Mouse (Mus musculus) splenic B cell, adult 2 months (primary cell): ENCODE results near the gene Trappc13.
A peak's percentile ranks its signal among the peaks of the same experiment; 100 is the strongest.
"Not testable (repeated sequence)": the region's sequence is repeated elsewhere in the genome, so short reads cannot be mapped to it uniquely, and the experiment has no call there.

Source experiments
- DNase-seq: peaks from one replicate; pipeline ENCODE4 v3.0.0-alpha.2; 2011; ENCODE audit warnings: low read depth, low spot score
- H3K27me3 ChIP-seq: 2 replicates; pipeline ENCODE4 v1.6.1; 2012; ENCODE audit warnings: mild to moderate bottlenecking, low read length, moderate library complexity, mixed read lengths; ENCODE audit not compliant: control insufficient read depth, poor library complexity, insufficient read depth, severe bottlenecking
- H3K36me3 ChIP-seq: 2 replicates; pipeline ENCODE4 v1.6.1; 2012; ENCODE audit warnings: mild to moderate bottlenecking, low read length, moderate library complexity, mixed read lengths; ENCODE audit not compliant: control insufficient read depth, poor library complexity, insufficient read depth, severe bottlenecking

Gene Trappc13

DNA sequence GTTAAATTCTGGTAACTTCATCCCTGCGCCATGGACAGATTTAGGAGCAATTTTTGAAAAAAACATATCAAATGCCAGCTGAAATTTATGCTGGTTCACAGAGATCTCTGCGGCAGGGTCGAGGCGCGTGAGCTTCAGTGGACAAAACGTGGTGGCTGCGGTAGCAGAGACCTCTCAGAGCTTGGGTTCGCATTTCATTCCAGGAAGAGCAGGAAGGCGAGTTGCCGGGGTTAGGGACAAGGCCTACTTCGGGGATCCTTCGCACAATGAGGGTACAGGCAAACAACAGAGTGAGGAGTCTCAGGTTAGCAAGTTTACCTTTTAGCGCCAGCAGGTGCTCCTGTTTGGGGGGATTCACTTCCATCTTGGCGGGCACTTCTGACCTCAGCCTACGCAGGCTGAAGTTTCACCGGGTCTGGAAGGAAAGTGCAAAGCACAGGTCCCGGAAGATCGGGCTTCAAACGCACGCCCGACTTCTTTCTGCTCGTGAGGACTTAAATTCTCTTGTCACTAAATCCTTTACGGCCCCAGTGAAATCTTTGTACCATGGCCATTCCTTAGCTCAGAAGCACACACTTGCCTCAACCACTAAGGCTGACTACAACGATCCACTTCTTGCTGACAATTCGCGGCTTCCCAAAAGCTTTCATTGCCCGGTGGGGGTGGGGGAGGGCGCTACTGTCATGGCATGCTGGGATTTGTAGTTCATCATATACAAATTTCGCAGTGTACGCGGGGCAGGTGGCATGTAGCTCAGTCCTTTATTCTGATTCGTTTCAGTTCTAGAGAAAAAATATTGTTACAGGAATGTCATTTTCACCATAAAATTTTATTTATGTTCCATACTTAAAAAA, at the start of gene Trappc13:
Gene Trappc13, minus strand, starts transcription at position 674 of the 854 bp plus-strand sequence.
- DNase-seq: no peak
- H3K27me3 ChIP-seq: no peaks in the 10 kb centered on the region
- 0 out of 2 replicates have a peak, but pooled peaks cover 3% of the 10 kb centered on the region for H3K36me3 ChIP-seq

DNA sequence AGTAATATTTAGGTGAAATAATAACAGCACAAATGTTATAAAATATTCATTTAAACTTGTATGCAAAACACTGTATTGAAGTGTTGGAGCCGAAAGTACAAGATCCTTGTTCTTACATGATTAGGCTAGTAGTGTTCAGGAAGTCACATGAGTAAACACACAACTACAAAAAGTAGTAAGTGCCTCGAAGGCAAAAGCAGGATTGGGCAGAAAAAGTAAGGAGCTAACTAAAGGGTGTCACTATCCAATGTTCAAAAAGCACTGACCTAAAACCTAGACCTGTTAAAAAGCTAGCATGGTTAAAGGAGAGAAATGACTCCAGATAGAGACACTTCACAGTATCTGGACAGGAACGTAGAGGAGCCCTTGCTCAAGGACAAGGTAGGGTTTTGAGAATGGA, 49.2 kb upstream of the Trappc13 start:
- DNase-seq: peak; percentile 7
- Histone ChIP-seq H3K27me3 (no peaks in the 10 kb centered on the region), H3K36me3 (0 out of 2 replicates have a peak, but pooled peaks cover 1% of the 10 kb centered on the region)

DNA sequence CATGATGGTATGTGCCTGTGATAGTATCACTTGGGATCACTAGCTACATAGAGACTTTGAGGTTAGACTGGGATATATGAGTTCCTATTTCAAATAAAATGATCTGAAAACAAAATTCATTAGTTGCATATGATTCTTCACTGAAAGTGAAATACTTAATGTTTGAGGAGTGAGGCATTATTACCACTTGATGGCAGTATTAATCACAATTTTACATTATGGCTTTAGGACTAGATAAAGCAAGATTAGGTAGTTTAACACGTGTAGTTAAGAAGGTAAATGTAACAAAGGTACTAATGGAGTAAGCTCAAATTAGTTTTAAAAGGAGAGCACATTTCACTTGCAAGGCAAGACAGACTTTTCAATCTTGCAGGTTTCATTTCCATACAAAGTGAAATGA, 26.0 kb upstream of the Trappc13 start:
- H3K36me3 ChIP-seq: no peaks in the 10 kb centered on the region
- H3K27me3 ChIP-seq: no peaks in the 10 kb centered on the region
- peak; percentile 15 for DNase-seq

DNA sequence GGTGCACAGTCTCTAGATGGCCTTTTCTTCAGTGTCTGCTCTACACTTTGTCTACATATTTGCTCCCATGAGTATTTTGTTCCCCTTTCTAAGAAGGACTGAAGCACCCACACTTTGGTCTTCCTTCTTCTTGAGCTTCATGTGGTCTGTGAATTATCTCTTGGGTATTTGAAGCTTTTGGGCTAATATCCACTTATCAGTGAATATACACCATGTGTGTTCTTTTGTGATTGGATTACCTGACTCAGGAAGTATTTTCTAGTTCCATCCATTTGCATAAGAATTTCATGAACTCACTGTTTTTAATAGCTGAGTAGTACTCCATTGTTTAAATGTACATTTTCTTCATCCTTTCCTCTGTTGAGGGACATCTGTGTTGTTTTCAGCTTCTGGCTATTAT, 17.6 kb upstream of the Trappc13 start:
- H3K27me3 ChIP-seq, H3K36me3 ChIP-seq, DNase-seq: not testable (repeated sequence)

DNA sequence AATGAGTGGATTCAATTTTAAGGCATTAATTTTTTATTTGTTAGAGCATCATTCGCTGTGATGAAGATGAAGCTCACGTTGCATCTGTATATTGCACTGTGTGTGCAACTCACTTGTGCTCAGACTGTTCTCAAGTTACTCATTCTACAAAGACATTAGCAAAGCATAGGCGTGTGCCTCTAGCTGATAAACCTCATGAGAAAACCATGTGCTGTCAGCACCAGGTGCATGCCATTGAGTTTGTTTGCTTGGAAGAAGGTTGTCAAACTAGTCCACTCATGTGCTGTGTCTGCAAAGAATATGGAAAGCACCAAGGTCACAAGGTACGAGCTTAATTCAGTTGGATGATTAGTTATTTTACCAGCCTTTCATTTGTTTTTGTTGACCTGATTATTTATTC, 9.1 kb upstream of the Trappc13 start:
- H3K36me3 ChIP-seq: peaks cover 8% of the 10 kb centered on the region
- no peak for DNase-seq

DNA sequence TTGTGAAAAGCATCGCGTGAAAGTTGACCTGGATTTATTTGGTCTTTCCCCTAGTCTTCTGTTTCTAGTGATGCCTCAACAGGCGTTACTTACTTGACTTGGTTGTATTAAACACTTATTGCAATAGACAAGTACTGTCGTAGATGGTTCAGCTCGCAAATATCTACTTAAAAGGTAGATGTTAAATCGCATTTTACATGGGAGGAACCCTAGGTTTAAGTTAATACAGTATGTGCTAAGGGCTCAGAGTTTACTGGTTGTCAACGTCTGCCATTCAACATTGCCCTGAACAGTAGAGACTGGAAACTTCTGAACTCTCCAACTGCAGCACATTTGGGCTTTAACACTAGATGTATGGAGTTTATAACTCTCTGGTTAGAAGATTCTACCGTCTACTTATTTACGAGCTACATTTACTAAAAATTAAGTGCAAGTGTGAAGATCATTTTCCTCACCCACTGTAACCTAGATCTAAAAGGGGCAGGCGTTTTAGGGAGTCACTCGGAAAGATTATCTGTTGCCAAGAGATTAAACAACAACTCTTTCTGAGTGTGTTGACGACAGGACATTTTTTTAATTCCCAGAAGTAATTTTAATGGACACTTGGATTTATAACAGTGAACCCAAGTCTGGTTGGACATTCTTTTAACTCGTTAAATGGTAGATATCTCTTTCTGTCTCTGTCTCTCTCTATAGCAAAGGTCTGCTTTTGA, 1.1 kb upstream of the Trappc13 start:
- DNase-seq: no peak

More for the DNA sequence above, 9.1 kb upstream of the Trappc13 start:
- H3K27me3 ChIP-seq: no peaks in the 10 kb centered on the region

DNA sequence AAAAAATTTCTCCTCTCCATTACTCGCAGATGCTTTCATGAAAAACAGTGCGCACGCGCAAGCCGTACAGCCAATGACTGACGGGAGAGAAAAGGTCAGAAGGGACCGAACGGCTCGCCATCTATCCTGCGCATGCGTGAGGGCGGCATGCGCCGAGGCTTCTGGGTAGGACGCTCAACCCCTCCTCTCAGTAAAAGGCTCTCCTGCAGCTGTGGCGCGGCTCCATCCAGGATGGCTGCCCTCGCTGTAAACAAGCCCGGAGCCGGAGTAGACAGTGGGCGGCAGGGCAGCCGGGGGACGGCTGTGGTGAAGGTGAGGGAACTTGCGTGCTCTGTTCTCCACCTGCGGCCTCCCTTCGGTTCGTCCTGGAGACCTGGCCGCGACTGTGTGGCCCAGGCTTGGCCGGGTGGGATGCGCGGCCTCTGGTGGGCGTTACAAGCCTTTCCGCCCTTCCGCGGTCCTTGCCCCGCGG, 417 bp upstream of the Trappc13 start, which contains the start of gene Trim23:
Gene Trim23, plus strand, starts transcription at position 148 of the 472 bp plus-strand sequence.
- Histone ChIP-seq H3K27me3 (no peaks in the 10 kb centered on the region), H3K36me3 (0 out of 2 replicates have a peak, but pooled peaks cover 3% of the 10 kb centered on the region)
- DNase-seq: peak; percentile 98

More for the DNA sequence above, 1.1 kb upstream of the Trappc13 start:
- Histone ChIP-seq H3K36me3 (0 out of 2 replicates have a peak, but pooled peaks cover 3% of the 10 kb centered on the region), H3K27me3 (no peaks in the 10 kb centered on the region)

DNA sequence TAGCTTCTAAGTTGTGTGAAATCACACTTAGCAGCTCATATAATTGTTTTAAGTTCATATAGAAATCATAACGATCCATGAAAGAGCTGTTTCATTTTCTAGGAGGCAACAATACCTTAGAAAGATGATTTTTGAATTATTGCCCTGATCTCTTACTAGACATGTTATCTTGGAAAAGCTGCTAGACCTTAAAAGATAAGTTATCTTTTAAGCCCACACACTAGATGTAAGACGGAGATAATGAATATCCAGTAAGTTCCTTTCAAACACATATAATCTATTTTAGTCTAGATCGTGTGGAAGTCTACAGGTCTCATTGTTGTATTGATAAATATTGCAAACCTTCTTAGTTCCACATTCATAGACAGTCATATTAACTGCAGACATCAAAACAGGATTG, 1.4 kb downstream of the Trappc13 start:
- H3K27me3 ChIP-seq: no peaks in the 10 kb centered on the region
- H3K36me3 ChIP-seq: 0 out of 2 replicates have a peak, but pooled peaks cover 3% of the 10 kb centered on the region
- DNase-seq: no peak

DNA sequence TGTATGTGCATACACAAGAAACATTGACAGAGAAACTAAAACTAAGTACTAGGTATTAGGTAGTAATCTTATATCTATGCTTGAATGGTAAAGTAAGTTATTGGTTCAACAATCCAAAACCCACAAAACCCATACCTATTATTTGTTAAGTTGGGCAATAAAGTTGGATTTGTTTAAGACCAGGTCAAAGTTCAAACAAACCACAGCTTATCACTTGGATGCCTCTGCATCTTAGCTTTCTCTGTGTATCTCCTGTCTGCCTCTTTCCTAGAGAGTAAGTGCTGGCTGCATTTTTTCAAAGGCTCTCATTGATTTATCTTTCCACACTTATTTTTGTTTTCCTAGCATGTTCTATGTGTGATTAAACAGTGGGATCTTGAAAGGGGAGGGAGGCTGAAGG, 5.8 kb downstream of the Trappc13 start:
- Histone ChIP-seq H3K27me3 (no peaks in the 10 kb centered on the region), H3K36me3 (0 out of 2 replicates have a peak, but pooled peaks cover 5% of the 10 kb centered on the region)
- no peak for DNase-seq

DNA sequence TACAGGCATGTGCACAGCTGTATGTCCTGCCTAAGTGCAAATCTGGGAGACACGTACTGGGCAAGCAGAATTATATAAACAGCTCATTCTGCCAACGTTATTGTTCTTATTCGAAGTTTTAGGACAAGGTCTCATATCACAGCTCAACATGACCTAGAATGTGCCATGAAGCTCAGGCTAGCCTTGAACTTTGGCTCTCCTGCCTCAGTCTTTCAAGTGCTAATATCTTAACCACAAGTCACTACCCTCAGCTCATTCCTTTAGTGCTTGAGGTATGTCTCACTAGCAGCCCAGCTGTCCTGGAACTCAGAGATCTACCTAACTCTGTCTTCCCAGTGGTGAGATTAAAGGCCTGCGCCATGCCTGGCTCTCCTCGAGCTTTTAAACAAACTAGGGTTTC, 6.6 kb downstream of the Trappc13 start:
- no peak for DNase-seq
- H3K27me3 ChIP-seq: no peaks in the 10 kb centered on the region
- H3K36me3 ChIP-seq: peaks cover 10% of the 10 kb centered on the region; the same call in 1 of the 2 replicates

DNA sequence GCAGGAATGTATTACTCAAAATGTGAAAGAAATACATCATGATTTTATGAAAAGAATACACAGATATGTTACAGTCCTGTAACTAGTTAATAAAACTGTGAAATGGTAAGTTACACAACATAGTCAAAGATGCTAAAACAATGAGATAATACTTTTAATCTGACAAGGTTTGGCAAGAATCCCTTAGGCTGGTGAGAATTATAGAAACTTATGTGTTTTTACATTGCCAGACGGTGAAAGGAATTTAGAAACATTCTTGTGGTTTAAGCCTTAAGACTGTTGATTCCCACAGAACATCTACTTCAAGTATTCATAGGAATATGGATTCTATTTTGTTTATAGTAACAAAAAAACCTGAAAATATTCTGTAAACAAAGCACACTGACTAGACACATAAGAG, 22.6 kb downstream of the Trappc13 start:
- no peak for DNase-seq

DNA sequence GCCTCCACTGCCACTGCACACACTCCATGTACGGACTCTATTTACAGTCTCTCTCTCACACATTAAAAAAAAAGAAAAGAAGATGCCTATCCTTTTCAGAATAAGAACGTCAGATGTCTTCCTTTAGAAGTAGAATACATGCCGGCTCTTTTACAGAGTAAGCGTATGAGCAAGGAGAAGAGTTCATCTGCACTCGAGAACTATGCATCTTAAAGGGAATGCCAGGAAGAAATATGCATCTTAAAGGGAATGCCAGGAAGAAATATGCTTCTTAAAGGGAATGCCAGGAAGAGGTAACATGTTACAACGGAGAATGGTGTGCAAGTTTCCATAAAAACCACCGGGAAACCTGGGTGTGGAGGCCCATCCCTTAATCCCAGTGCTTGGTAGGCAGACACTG, 23.2 kb downstream of the Trappc13 start:
- no peaks in the 10 kb centered on the region for H3K27me3 ChIP-seq
- DNase-seq: no peak
- H3K36me3 ChIP-seq: peaks cover 4% of the 10 kb centered on the region

More for the DNA sequence above, 22.6 kb downstream of the Trappc13 start:
- Histone ChIP-seq H3K36me3 (peaks cover 4% of the 10 kb centered on the region), H3K27me3 (no peaks in the 10 kb centered on the region)

DNA sequence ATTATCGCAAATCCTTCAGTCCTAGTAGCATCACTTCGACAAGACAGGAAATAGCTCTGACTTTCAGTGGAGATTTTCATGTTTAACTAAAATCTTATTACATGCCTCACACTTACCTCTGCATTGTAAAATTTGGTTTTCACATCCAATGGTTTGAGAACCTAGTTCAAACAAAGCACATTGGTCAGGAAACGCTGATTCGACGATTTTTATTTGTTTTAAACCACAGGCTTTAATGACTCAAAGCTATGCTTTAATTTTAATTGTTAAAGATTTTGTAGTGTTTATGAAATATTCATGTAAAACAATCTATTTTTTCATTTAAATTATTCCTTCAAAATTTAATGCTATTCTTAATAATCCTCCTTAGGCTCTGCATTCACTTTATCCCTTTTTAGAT, 24.1 kb downstream of the Trappc13 start:
- 0 out of 2 replicates have a peak, but pooled peaks cover 2% of the 10 kb centered on the region for H3K36me3 ChIP-seq
- no peak for DNase-seq

DNA sequence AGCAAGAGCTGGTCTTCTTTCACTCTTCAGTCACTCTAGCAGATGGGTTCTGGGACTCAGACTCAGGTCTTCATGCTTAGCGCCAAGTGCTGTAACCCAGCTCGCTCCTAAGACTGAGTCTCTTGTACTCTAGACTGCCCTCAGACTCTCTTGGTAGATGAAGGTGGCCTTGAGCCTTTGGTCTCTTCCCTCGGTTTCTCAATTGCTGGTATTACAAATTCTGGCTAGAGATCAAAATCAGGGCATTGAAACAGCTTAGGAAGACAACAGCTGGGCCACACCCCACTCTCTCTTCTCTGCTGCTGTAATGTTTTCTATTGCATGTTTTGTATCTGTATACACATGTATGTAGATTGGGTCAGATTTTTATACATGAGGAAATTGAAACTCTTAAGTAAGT, 32.6 kb downstream of the Trappc13 start:
- no peak for DNase-seq
- Histone ChIP-seq H3K36me3 (peaks cover 6% of the 10 kb centered on the region), H3K27me3 (no peaks in the 10 kb centered on the region)

More for the DNA sequence above, 24.1 kb downstream of the Trappc13 start:
- H3K27me3 ChIP-seq: no peaks in the 10 kb centered on the region

DNA sequence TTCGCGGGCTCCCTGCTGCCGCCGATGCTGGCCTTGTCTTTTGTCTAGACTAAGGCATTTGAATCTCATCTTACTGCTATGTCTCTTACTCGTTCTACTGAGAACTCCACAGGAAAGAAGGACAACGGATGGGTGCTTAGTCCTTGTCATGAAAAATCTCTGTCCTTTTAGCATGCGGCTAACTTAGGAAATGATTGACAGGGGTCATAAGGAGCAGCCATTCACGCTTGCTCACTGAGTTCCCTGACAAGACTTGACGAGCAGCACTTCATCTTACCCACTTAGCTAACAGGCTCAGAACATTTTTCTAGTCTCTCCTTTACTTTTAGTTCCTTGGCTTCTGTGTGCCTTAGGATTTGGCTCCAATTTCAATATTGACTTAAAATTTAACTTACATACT, 33.4 kb downstream of the Trappc13 start:
- Histone ChIP-seq H3K27me3 (no peaks in the 10 kb centered on the region), H3K36me3 (peaks cover 6% of the 10 kb centered on the region)
- no peak for DNase-seq
